Mouse (Mus musculus): ENCODE data around the gene Agpat2. TPM values are rescaled to one million over a fixed set of nuclear protein-coding genes. Genes with fewer than 3 reads are reported as not detected.

Gene Agpat2
- polyA plus RNA-seq (2021; fragmentation: Nextera tagmentation), result 0.97 and 2.5 TPM in 2 replicates
- long read RNA-seq, experiment 1, partial matches to known transcripts, result 0 of 3 reads
- long read RNA-seq, experiment 1, other reads (novel, unspliced or antisense), result 1 of 3 reads
- long read RNA-seq, experiment 2, partial matches to known transcripts, result 0 of 3 reads
- long read RNA-seq, experiment 2, other reads (novel, unspliced or antisense), result 2 of 3 reads

DNA sequence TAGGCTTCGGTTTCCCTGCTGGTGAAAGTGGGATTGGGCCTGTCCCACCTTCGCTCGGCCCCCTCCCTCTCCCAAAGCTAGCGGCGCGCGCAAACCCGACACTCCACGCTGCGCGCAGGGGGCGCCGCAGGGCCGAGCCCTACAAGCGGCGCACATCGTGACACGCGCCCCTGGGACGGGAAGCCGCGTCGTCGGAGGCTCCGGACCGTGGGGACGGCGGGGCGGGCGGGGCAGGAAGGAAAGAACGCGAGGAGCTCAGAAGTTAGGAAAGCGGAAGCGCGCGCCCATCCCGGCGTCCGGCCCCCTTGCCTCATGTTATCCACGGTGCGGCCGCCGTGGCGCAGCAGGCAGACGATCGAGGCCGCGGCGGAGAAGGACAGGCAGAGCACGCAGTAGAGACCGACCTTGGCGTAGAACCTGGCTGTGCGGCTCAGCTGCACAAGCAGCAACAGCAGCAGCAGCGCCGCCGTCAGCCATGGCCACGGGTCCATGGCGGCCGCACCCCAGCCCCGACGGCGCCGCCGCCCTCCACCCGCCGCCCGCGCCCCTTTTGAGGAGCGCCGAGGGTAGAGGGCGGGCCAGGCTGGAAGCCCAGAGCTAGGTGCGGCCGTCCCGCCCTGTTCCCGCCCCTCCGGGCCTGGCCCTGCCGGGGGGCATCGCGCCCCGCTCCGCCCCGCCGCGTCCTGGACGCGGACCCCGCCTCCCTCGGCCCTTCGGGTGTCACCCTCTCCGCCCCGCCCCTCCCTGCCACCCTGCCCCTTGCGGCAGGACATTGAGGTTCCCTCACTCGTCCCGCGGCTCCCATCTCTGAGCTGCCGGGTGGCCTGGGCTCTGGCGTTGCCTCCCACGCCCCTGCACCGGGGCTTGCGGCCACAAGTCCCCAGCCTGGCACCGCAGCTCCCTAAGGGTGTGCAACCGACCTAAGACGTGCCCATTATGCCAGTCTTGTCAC, at the start of gene Agpat2:
Gene Agpat2 (minus strand): TSS at position 698 of the 952 bp plus-strand sequence.

DNA sequence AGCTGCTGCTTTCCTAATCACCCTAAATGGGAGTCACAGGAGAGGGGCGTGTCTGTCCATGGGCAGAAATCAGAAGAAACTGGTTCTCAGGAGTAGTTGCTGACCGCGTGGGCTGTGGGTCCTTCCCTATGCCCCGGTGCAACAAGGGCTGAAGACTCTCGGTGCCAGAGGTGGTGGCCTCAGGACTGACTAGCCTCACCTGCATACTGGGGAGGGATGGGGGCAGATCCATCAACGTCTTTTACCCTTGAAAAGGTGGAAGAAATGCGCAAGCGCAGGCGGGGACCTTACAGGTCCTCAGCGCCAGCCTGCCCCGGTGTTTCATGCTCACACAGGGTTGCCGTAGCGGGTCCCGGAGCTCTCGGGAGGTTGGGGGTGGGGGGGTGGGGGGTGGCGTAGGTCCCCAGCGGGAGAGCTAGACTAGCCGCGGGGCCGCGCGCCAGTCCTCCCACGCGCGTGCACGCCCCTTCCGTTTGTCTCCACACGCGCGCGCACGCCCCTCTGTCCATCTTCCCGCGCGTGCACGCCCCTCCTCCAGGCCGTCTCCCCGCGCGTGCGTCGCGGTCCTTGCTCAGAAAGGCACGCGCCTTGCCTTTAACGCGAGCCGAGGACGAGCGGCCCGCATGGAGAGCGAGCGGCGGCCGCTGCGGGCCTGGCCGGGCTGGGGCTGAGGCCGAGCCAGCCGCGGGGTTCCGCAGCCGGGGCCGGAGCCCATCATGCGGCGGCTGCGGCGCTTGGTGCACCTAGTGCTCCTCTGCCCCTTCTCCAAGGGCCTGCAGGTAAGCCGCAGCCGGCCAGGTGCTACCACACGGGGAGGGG, 23.9 kb upstream of the Agpat2 start, which contains the start of gene Fam69b:
Gene Fam69b (plus strand): TSS at position 537 of the 819 bp plus-strand sequence.

DNA sequence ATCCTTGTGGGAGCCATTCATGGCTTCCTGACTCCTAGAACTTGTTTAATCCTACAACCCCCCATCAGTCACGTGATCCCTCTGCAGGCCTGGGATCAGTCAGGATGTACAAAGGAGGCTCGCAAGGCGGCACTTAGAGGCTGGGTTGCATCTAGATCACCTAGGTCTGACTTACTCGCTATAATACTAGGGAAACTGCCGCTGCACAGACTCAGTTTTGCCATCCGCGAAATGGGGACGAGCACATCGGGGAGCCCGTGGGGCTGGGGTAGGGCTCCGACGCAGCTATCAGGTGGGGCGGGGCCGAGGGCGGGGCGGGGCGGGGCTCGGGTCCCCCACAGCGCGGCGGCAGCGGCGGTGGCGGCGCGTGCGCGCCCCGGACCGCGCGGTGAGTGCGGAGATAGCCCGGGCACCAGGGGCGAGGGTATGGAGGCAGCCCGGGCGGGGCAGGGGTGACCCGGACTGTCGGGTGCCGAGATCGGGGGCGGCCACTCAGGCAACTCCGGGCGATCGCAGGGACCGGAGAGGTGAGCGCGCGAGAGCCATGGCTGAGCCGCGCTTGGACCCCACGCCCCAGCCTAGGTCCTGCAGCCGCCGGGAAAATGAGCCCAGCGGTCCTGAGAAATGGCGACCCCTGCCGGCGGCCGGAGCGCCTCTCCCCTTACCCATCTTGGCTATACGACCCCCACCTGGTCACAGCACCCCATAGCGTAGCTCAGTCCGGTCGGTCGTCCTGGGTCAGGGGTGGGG, 17.7 kb downstream of the Agpat2 start, which contains the start of gene Gm20532:
Gene Gm20532 (plus strand): TSS at position 346 of the 750 bp plus-strand sequence.

DNA sequence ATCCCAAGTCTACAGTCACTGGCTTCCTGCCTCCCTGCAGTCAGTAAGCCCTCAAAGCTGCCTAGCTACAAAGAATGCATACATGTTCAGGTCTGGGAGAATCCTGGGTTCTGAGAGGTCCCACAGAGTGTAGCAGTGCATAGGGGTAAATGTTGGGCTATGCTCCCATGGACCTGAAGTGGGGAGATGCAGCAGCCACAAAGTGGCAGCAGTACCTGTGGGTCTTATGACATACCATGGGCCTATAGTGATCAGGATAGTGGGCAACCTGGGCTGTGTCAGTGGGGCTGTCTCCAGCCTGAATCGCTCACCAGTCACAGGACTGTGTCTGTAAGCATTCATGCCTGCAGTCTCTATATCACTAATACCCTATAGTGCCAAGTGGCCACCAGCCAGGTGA, 24.5 kb downstream of the Agpat2 start, which contains the start of gene Egfl7:
Gene Egfl7 (plus strand): TSS at position 301 of the 400 bp plus-strand sequence.

Other genes starting within 250 kb of the Agpat2 start
- gene Card9, start 243.5 kb downstream of the Agpat2 start, polyA plus RNA-seq (2021; fragmentation: Nextera tagmentation), result 0.47 and 0.87 TPM in 2 replicates
- 5.9 and 6.4 TPM in 2 replicates for gene Snapc4, start 223.8 kb downstream of the Agpat2 start, polyA plus RNA-seq (2021; fragmentation: Nextera tagmentation)
- 64.1 and 80.9 TPM in 2 replicates for gene Entr1, start 215.1 kb downstream of the Agpat2 start, polyA plus RNA-seq (2021; fragmentation: Nextera tagmentation)
- gene Pmpca, start 215.1 kb downstream of the Agpat2 start, polyA plus RNA-seq (2021; fragmentation: Nextera tagmentation), result 56.5 and 58.2 TPM in 2 replicates
- gene Inpp5e, start 195.2 kb downstream of the Agpat2 start, polyA plus RNA-seq (2021; fragmentation: Nextera tagmentation), result 5.0 and 6.7 TPM in 2 replicates
- 7.3 and 9.8 TPM in 2 replicates for gene Sec16a, start 159.2 kb downstream of the Agpat2 start, polyA plus RNA-seq (2021; fragmentation: Nextera tagmentation)
- 4.5 and 5.6 TPM in 2 replicates for gene Notch1, start 87.8 kb downstream of the Agpat2 start, polyA plus RNA-seq (2021; fragmentation: Nextera tagmentation)
- 106 and 107 TPM in 2 replicates for gene Egfl7, start 24.4 kb downstream of the Agpat2 start, polyA plus RNA-seq (2021; fragmentation: Nextera tagmentation)
- gene Gm20532, start 17.8 kb downstream of the Agpat2 start, polyA plus RNA-seq (2021; fragmentation: Nextera tagmentation), result not detected in 2 replicates
- 29.9 and 103 TPM in 2 replicates for gene Fam69b, start 24.0 kb upstream of the Agpat2 start, polyA plus RNA-seq (2021; fragmentation: Nextera tagmentation)
- gene Lcn4, start 66.9 kb upstream of the Agpat2 start, polyA plus RNA-seq (2021; fragmentation: Nextera tagmentation), result not detected in 2 replicates